Mouse (Mus musculus) gastrocnemius, adult 8-10 months (tissue): Measurements from ENCODE around the gene Foxc2. TPM values are rescaled to one million over a fixed set of nuclear protein-coding genes. Genes with fewer than 3 reads are reported as not detected.

ENCODE experiments used
- DNase-seq, 2 experiments: peaks; one replicate each; pipeline ENCODE4 v3.0.0; 2022; ENCODE audit warnings: low spot score in 2 of 2
- total RNA-seq, 4 experiments: library from RNA; stranded (reverse); gene quantifications; 2 replicates each; pipeline ENCODE4 v1.2.4; 2022

Foxc2 gene
- total RNA-seq = under 1 TPM in 3 of 4 experiments, not detected in 1; 0.10 to 0.16 (median 0.16) TPM

GRCm38 (mm10) chr8:121115948-121116347, at the start of gene Foxc2:
Foxc2 (plus strand) TSS chr8:121116171.
- DNase-seq = peak; percentile 72 to 76

GRCm38 (mm10) chr8:121071454-121071853, 44.5 kb upstream of the Foxc2 start:
- DNase-seq = no peak

- DNase-seq = no peak
Measured at GRCm38 (mm10) chr8:121072406-121073130, 43.4 kb upstream of the Foxc2 start.

GRCm38 (mm10) chr8:121073174-121074107, 42.5 kb upstream of the Foxc2 start:
- DNase-seq = no peak

GRCm38 (mm10) chr8:121074108-121074847, 41.7 kb upstream of the Foxc2 start:
- DNase-seq = no peak

- DNase-seq = no peak
Measured at GRCm38 (mm10) chr8:121074848-121075145, 41.2 kb upstream of the Foxc2 start.

GRCm38 (mm10) chr8:121075936-121076335, 40.0 kb upstream of the Foxc2 start:
- no peak for DNase-seq

GRCm38 (mm10) chr8:121076555-121076954, 39.4 kb upstream of the Foxc2 start:
- no peak for DNase-seq

GRCm38 (mm10) chr8:121078721-121079120, 37.2 kb upstream of the Foxc2 start:
- DNase-seq = no peak

GRCm38 (mm10) chr8:121079201-121079600, 36.8 kb upstream of the Foxc2 start:
- no peak for DNase-seq

- no peak for DNase-seq
Measured at GRCm38 (mm10) chr8:121079944-121080343, 36.0 kb upstream of the Foxc2 start.

- DNase-seq = no peak
Measured at GRCm38 (mm10) chr8:121080361-121081090, 35.4 kb upstream of the Foxc2 start.

GRCm38 (mm10) chr8:121081398-121081797, 34.6 kb upstream of the Foxc2 start:
- no peak for DNase-seq

- no peak for DNase-seq
Measured at GRCm38 (mm10) chr8:121082218-121083092, 33.5 kb upstream of the Foxc2 start.

GRCm38 (mm10) chr8:121083093-121083935, 32.7 kb upstream of the Foxc2 start:
- peak; percentile 25 to 30 for DNase-seq

- DNase-seq = no peak
Measured at GRCm38 (mm10) chr8:121083936-121084209, 32.1 kb upstream of the Foxc2 start.

GRCm38 (mm10) chr8:121084210-121084951, 31.6 kb upstream of the Foxc2 start, which contains the start of gene Foxf1:
Foxf1 (plus strand) TSS chr8:121084386.
- no peak for DNase-seq

GRCm38 (mm10) chr8:121085011-121085410, 31.0 kb upstream of the Foxc2 start:
- no peak for DNase-seq

- no peak for DNase-seq
Measured at GRCm38 (mm10) chr8:121085561-121085960, 30.4 kb upstream of the Foxc2 start.
